10 mouse cellular contexts compared by ENCODE assay signal in genomic region chr1:173361651-173362050, GRCm38 (mm10). TPM values are rescaled to one million over a fixed set of nuclear protein-coding genes. Genes with fewer than 3 reads are reported as not detected.
DNase-seq lines count a peak whose midpoint lies in the region; ATAC-seq lines count a peak whose summit lies in the region.
"Had no signal": no experiment of that assay in that cellular context is flagged by ENCODE, and none has a peak within 500 bp of the region (broad histone marks: within the 10 kb centered on the region; RNA-seq: fewer than 3 reads in every experiment).

No protein-coding gene starts in this region.

- no peak overlapping the region for H3K4me3 ChIP-seq in intestine, embryonic 14.5 days (ENCODE audit: low read depth, low read length)
- H3K4me3 ChIP-seq in intestine, embryonic 15.5 days (replicated peaks) = no peak overlapping the region
- no peak overlapping the region for H3K4me3 ChIP-seq in kidney, embryonic 14.5 days (ENCODE audit: low read length)
- H3K4me3 ChIP-seq in midbrain, embryonic 13.5 days (replicated peaks) = no peak overlapping the region
- H3K4me3 ChIP-seq: neural tube, embryonic 12.5 days had no signal

- intact Hi-C loops in left cerebral cortex, postnatal 25 days (cut with DNase I) = no loop called here

- H3K9me3 ChIP-seq in intestine, embryonic 14.5 days (ENCODE audit: control insufficient read depth, low read length) = no peaks in the 10 kb centered on the region
- no peaks in the 10 kb centered on the region for H3K9me3 ChIP-seq in intestine, embryonic 15.5 days
- H3K9me3 ChIP-seq in kidney, embryonic 14.5 days (ENCODE audit: control insufficient read depth, low read length) = no peaks in the 10 kb centered on the region
- H3K9me3 ChIP-seq in midbrain, embryonic 13.5 days = no peaks in the 10 kb centered on the region
- H3K9me3 ChIP-seq: neural tube, embryonic 12.5 days had no signal

- no peak overlapping the region for H3K27ac ChIP-seq in intestine, embryonic 14.5 days (ENCODE audit: low read depth)
- H3K27ac ChIP-seq in intestine, embryonic 15.5 days = no peak overlapping the region
- no peak overlapping the region for H3K27ac ChIP-seq in kidney, embryonic 14.5 days (ENCODE audit: low read depth, low read length)
- H3K27ac ChIP-seq in midbrain, embryonic 13.5 days = no peak overlapping the region
- H3K27ac ChIP-seq: neural tube, embryonic 12.5 days had no signal

- ATAC-seq in intestine, embryonic 14.5 days (replicated peaks; ENCODE audit: low FRiP score, low TSS enrichment, low read depth) = no peak
- ATAC-seq in intestine, embryonic 15.5 days = no peak
- ATAC-seq in kidney, embryonic 14.5 days (ENCODE audit: low FRiP score, low TSS enrichment) = peak; percentile 67; the same call in 1 of the 2 replicates
- peak; percentile 87 for ATAC-seq in megakaryocyte-erythroid progenitor cell, adult 5-6 weeks (replicated peaks; ENCODE audit: low FRiP score, low TSS enrichment, poor library complexity, severe bottlenecking)
- ATAC-seq in midbrain, embryonic 13.5 days = no peak
- ATAC-seq: Patski had no signal

- H3K4me2 ChIP-seq in intestine, embryonic 14.5 days (ENCODE audit: low read length) = no peak overlapping the region
- H3K4me2 ChIP-seq in intestine, embryonic 15.5 days (replicated peaks) = no peak overlapping the region
- no peak overlapping the region for H3K4me2 ChIP-seq in kidney, embryonic 14.5 days (replicated peaks; ENCODE audit: low read depth, low read length)
- H3K4me2 ChIP-seq in midbrain, embryonic 13.5 days (replicated peaks) = no peak overlapping the region
- H3K4me2 ChIP-seq: neural tube, embryonic 12.5 days had no signal

- peak; percentile 85 for DNase-seq in intestine, embryonic 14.5 days (ENCODE audit: low spot score)
- DNase-seq in c-Kit-positive CD71-positive TER-119-positive erythroid progenitor cells, embryonic 14.5 days (ENCODE audit: low spot score) = peak; percentile 56
- DNase-seq in cerebellum, postnatal 4 days (ENCODE audit: low spot score in 2 of 2) = no peak
- no peak for DNase-seq in left cerebral cortex, postnatal 25 days (ENCODE audit: low spot score in 2 of 2)

- H3K36me3 ChIP-seq in intestine, embryonic 14.5 days (ENCODE audit: control insufficient read depth, insufficient read depth, low read length) = no peaks in the 10 kb centered on the region
- no peaks in the 10 kb centered on the region for H3K36me3 ChIP-seq in intestine, embryonic 15.5 days
- no peaks in the 10 kb centered on the region for H3K36me3 ChIP-seq in kidney, embryonic 14.5 days (ENCODE audit: control insufficient read depth, insufficient read depth, low read length)
- H3K36me3 ChIP-seq in midbrain, embryonic 13.5 days = 0 out of 2 replicates have a peak, but pooled peaks cover 13% of the 10 kb centered on the region

- 0 out of 2 replicates have a peak, but pooled peaks cover 5% of the 10 kb centered on the region for H3K4me1 ChIP-seq in intestine, embryonic 14.5 days (replicated peaks; ENCODE audit: control insufficient read depth, insufficient read depth, low read length)
- peaks cover 2% of the 10 kb centered on the region; the same call in 1 of the 2 replicates for H3K4me1 ChIP-seq in intestine, embryonic 15.5 days (replicated peaks)
- H3K4me1 ChIP-seq in kidney, embryonic 14.5 days (ENCODE audit: control insufficient read depth, insufficient read depth, low read length) = 0 out of 2 replicates have a peak, but pooled peaks cover 7% of the 10 kb centered on the region
- peaks cover 66% of the 10 kb centered on the region for H3K4me1 ChIP-seq in midbrain, embryonic 13.5 days (replicated peaks)

- H3K27me3 ChIP-seq in intestine, embryonic 14.5 days (replicated peaks; ENCODE audit: control insufficient read depth, insufficient read depth, low read length) = peaks cover 18% of the 10 kb centered on the region
- peaks cover 12% of the 10 kb centered on the region for H3K27me3 ChIP-seq in intestine, embryonic 15.5 days (replicated peaks)
- peaks cover 13% of the 10 kb centered on the region for H3K27me3 ChIP-seq in kidney, embryonic 14.5 days (ENCODE audit: control insufficient read depth, insufficient read depth, low read length)
- no peaks in the 10 kb centered on the region for H3K27me3 ChIP-seq in midbrain, embryonic 13.5 days
- H3K27me3 ChIP-seq: neural tube, embryonic 12.5 days; Patski had no signal

- no peak overlapping the region for H3K9ac ChIP-seq in intestine, embryonic 14.5 days (ENCODE audit: low read length)
- H3K9ac ChIP-seq in intestine, embryonic 15.5 days = no peak overlapping the region
- no peak overlapping the region for H3K9ac ChIP-seq in kidney, embryonic 14.5 days (ENCODE audit: low read depth, low read length)
- no peak overlapping the region for H3K9ac ChIP-seq in midbrain, embryonic 13.5 days (replicated peaks)
- H3K9ac ChIP-seq: neural tube, embryonic 12.5 days had no signal

- WGBS in intestine, embryonic 14.5 days = 24% methylated on average over 6 of the region's 6 CpGs
- WGBS in intestine, embryonic 15.5 days = 23% methylated on average over 6 of the region's 6 CpGs
- 29% methylated on average over 6 of the region's 6 CpGs for WGBS in kidney, embryonic 14.5 days
- WGBS in midbrain, embryonic 13.5 days = 58% methylated on average over 6 of the region's 6 CpGs

RNA-seq across cellular contexts. Expression of gene Cadm3, which starts 5.8 kb away (rescaled TPM):
- polyA plus RNA-seq in intestine, embryonic 14.5 days (2014; fragmentation: Nextera tagmentation; extraction: Ambion mirVana) = 7.6 and 7.7 TPM in 2 replicates
- polyA plus RNA-seq in intestine, embryonic 15.5 days (2015; fragmentation: Nextera tagmentation; extraction: Ambion mirVana) = 2.2 and 2.4 TPM in 2 replicates
- polyA plus RNA-seq in kidney, embryonic 14.5 days (2014; fragmentation: Nextera tagmentation; extraction: Ambion mirVana) = 1.7 and 2.7 TPM in 2 replicates
- total RNA-seq in megakaryocyte-erythroid progenitor cell, adult 5-6 weeks (2014; fragmentation: Nextera tagmentation) = not detected in 2 replicates
- total RNA-seq in megakaryocyte-erythroid progenitor cell, adult 5-6 weeks (2017) = not detected in 2 replicates
- 44.1 and 49.5 TPM in 2 replicates for polyA plus RNA-seq in midbrain, embryonic 13.5 days (2015; fragmentation: Nextera tagmentation; extraction: Ambion mirVana)
- total RNA-seq in left cerebral cortex, postnatal 25 days (2021) = 100 to 1,000 TPM; 428 to 459 TPM
- polyA plus RNA-seq: Patski had no signal

RNA-seq across cellular contexts. Expression of gene Aim2, which starts 11.0 kb away (rescaled TPM):
- polyA plus RNA-seq in intestine, embryonic 14.5 days (2014; fragmentation: Nextera tagmentation; extraction: Ambion mirVana) = 2.8 and 3.9 TPM in 2 replicates
- polyA plus RNA-seq in intestine, embryonic 15.5 days (2015; fragmentation: Nextera tagmentation; extraction: Ambion mirVana) = 3.7 and 4.4 TPM in 2 replicates
- polyA plus RNA-seq in kidney, embryonic 14.5 days (2014; fragmentation: Nextera tagmentation; extraction: Ambion mirVana) = 2.3 and 3.3 TPM in 2 replicates
- total RNA-seq in megakaryocyte-erythroid progenitor cell, adult 5-6 weeks (2014; fragmentation: Nextera tagmentation) = 18.1 and 20.7 TPM in 2 replicates
- total RNA-seq in megakaryocyte-erythroid progenitor cell, adult 5-6 weeks (2017) = 17.9 and 23.6 TPM in 2 replicates
- polyA plus RNA-seq in midbrain, embryonic 13.5 days (2015; fragmentation: Nextera tagmentation; extraction: Ambion mirVana) = 2.6 and 3.3 TPM in 2 replicates
- total RNA-seq in left cerebral cortex, postnatal 25 days (2021) = 1 to 10 TPM; 1.6 to 2.5 TPM

RNA-seq across cellular contexts. Expression of gene Ackr1, which starts 28.1 kb away (rescaled TPM):
- 1.1 and 1.2 TPM in 2 replicates for polyA plus RNA-seq in intestine, embryonic 14.5 days (2014; fragmentation: Nextera tagmentation; extraction: Ambion mirVana)
- polyA plus RNA-seq in intestine, embryonic 15.5 days (2015; fragmentation: Nextera tagmentation; extraction: Ambion mirVana) = 2.1 and 2.6 TPM in 2 replicates
- polyA plus RNA-seq in kidney, embryonic 14.5 days (2014; fragmentation: Nextera tagmentation; extraction: Ambion mirVana) = 0.37 and 0.79 TPM in 2 replicates
- total RNA-seq in megakaryocyte-erythroid progenitor cell, adult 5-6 weeks (2014; fragmentation: Nextera tagmentation) = 0.70 and 1.1 TPM in 2 replicates
- not detected in 2 replicates for total RNA-seq in megakaryocyte-erythroid progenitor cell, adult 5-6 weeks (2017)
- polyA plus RNA-seq in midbrain, embryonic 13.5 days (2015; fragmentation: Nextera tagmentation; extraction: Ambion mirVana) = 14.0 and 14.8 TPM in 2 replicates
- total RNA-seq in left cerebral cortex, postnatal 25 days (2021) = 100 to 1,000 TPM in 1 of 2 experiments, 10 to 100 TPM in 1; 89.1 to 100 TPM
- polyA plus RNA-seq: Patski had no signal

Comparison
In these comparisons a context has a peak if more than half of its experiments do, and no peak if none do; other contexts are left out.
1. ATAC-seq: peak in kidney, embryonic 14.5 days (single experiment) and megakaryocyte-erythroid progenitor cell, adult 5-6 weeks (single experiment); none in intestine, embryonic 14.5 days (single experiment), intestine, embryonic 15.5 days (single experiment) and midbrain, embryonic 13.5 days (single experiment).
2. DNase-seq: peak in intestine, embryonic 14.5 days (single experiment) and c-Kit-positive CD71-positive TER-119-positive erythroid progenitor cells, embryonic 14.5 days (single experiment); none in cerebellum, postnatal 4 days (0 of 2) and left cerebral cortex, postnatal 25 days (0 of 2).